Mouse (Mus musculus) stomach, embryonic 14.5 days (tissue): ENCODE results near the gene Gm45713. TPM values are rescaled to one million over a fixed set of nuclear protein-coding genes. Genes with fewer than 3 reads are reported as not detected.
A peak's percentile ranks its signal among the peaks of the same experiment; 100 is the strongest.

Source experiments
- ATAC-seq: fragments of 200-750 bp; cut with Nextera tagmentation; 2 replicates; pipeline ENCODE4 v1.8.0; 2017; ENCODE audit warnings: low read depth, moderate TSS enrichment; ENCODE audit not compliant: insufficient number of reproducible peaks, insufficient read depth, low FRiP score
- H3K27ac ChIP-seq: fragments of 300-500 bp; sonication (generic); 2 replicates; pipeline ENCODE4 v1.5.1; 2014; ENCODE audit warnings: mild to moderate bottlenecking, low read length, moderate library complexity, mixed read lengths
- H3K27me3 ChIP-seq: fragments of 300-500 bp; sonication (generic); 2 replicates; pipeline ENCODE4 v1.6.1; 2014; ENCODE audit warnings: low read length, control low read depth, mixed read lengths; ENCODE audit not compliant: control insufficient read depth, insufficient read depth
- H3K36me3 ChIP-seq: fragments of 300-500 bp; sonication (generic); 2 replicates; pipeline ENCODE4 v1.6.1; 2014; ENCODE audit warnings: mild to moderate bottlenecking, control low read depth, low read length, moderate library complexity, mixed read lengths; ENCODE audit not compliant: control insufficient read depth, insufficient read depth
- H3K4me1 ChIP-seq: fragments of 300-500 bp; sonication (generic); 2 replicates; pipeline ENCODE4 v1.6.1; 2014; ENCODE audit warnings: low read length, control low read depth, mixed read lengths; ENCODE audit not compliant: control insufficient read depth, insufficient read depth
- H3K4me2 ChIP-seq: fragments of 300-500 bp; sonication (generic); replicated peaks from 2 replicates; pipeline ENCODE4 v1.6.1; 2014; ENCODE audit warnings: low read depth, low read length, control low read depth
- H3K4me3 ChIP-seq: fragments of 300-500 bp; sonication (generic); 2 replicates; pipeline ENCODE4 v1.5.1; 2014; ENCODE audit warnings: low read depth, low read length, control low read depth
- H3K9ac ChIP-seq: fragments of 300-500 bp; sonication (generic); replicated peaks from 2 replicates; pipeline ENCODE4 v1.6.1; 2014; ENCODE audit warnings: low read depth, mild to moderate bottlenecking, control low read depth, low read length, moderate library complexity, mixed read lengths
- H3K9me3 ChIP-seq: fragments of 300-500 bp; sonication (generic); 2 replicates; pipeline ENCODE4 v1.6.1; 2016; ENCODE audit warnings: low read depth, low read length, control low read depth; ENCODE audit not compliant: control insufficient read depth
- WGBS: fragments of 180-500 bp; shearing (Covaris S2); extraction: QIAGEN DNeasy Blood & Tissue Kit; methylation state at CpG from one replicate; pipeline ENCODE4 v1.1.7; 2014; 5-methylcytosine and 5-hydroxymethylcytosine counted together
- polyA plus RNA-seq: library from polyadenylated mRNA; unstranded; fragments of >200 nt; fragmentation: Nextera tagmentation; extraction: Ambion mirVana; gene quantifications from 2 replicates; pipeline ENCODE4 v1.2.1, GENCODE M21; 2014

Gm45713 gene
- polyA plus RNA-seq, 1 experiment from 2014 or later = 0.65 TPM

DNA sequence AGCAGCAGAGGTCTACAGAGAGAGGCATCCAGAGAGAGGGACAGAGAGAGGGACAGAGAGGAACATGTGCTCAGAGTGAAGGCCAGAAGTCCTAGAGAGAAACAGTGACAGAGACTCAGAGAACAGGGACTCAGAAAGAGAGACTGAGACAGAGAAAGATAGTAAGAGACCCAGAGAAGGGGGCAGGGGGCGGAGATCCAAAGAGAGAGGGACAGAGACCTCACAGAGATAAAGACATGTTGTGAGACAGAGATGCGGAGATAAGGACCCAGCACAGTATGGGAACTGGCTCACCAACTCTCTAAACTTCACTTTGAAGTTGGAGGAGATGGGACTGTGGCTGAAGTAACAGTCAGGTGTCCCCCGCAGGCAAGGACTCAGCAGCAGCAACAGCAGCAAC is 661 bp downstream of the Gm45713 start:
- Histone ChIP-seq H3K9ac (no peak overlapping the region), H3K4me2 (no peak overlapping the region)
- 77% methylated on average over 3 of the region's 3 CpGs for WGBS

DNA sequence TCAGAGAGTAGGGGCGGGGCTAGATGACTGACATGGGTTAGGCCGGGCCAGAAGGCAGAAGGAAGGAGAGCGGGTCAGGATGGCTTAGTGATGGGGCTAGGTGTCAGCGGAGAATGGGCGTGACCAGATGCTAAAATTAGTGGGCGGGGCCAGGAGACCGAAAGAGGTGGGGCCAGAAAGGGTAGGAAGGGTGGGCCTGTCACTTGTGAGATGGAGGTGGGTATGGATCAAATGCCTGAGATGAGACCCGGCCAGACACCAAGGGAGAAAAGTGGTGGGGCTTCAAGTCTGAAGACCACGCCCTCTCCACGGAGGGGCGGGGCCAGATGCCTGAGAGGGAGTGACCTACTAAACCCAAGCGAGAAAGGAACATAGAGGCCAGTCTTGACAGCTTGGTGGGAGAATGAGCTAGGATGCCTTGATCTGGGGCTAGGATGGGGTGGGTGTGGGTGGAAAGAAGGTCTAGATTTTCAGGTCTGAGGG is 1.4 kb downstream of the Gm45713 start:
- H3K4me2 ChIP-seq = no peak overlapping the region
- WGBS = 7% methylated on average over 12 of the region's 12 CpGs
- no peaks in the 10 kb centered on the region for H3K27me3 ChIP-seq
- no peak overlapping the region for H3K27ac ChIP-seq
- no peaks in the 10 kb centered on the region for H3K36me3 ChIP-seq
- H3K4me3 ChIP-seq = no peak overlapping the region
- no peaks in the 10 kb centered on the region for H3K9me3 ChIP-seq
- ATAC-seq = peak; percentile 4; the same call in 1 of the 2 replicates
- H3K4me1 ChIP-seq = peaks cover 2% of the 10 kb centered on the region
- H3K9ac ChIP-seq = no peak overlapping the region

More for the DNA sequence above, 661 bp downstream of the Gm45713 start:
- H3K36me3 ChIP-seq = no peaks in the 10 kb centered on the region
- H3K27me3 ChIP-seq = no peaks in the 10 kb centered on the region
- no peak overlapping the region for H3K27ac ChIP-seq
- H3K4me1 ChIP-seq = no peaks in the 10 kb centered on the region
- ATAC-seq = no peak
- no peaks in the 10 kb centered on the region for H3K9me3 ChIP-seq
- no peak overlapping the region for H3K4me3 ChIP-seq

DNA sequence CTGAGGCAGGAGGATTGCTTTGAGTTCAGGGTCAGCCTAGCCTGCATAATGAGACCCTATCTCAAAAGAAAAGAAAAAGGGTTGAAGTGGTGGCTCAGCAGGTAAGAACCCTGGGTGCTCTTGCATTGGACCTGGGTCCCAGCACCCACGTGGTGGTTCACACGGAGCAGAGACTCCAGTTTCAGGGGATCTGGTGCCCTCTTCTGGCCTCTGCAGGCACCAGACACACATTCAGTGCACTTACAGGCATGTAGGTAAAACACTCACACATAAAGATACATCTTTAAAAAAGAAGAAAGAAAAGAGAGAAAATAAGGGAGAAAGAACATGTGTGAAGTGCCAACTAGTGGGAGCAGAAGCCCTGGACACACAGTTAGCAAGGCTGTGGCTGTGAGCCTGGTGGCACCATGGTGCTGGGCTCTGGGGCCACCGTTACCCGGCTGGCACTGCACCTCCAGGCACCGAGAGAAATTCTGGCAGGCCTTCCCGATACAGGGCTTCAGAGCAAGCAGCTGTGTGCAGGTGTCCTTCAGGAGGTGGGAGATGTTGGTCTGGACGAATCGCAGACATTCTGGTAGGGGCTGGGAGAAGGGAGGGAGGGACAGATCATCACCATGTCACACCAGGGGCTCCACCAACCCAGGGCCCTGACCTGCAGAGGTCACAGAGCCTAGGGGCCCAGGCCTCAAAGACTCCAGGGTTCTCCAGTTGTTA is 2.4 kb downstream of the Gm45713 start:
- H3K27me3 ChIP-seq = no peaks in the 10 kb centered on the region
- H3K9ac ChIP-seq = no peak overlapping the region
- H3K4me3 ChIP-seq = no peak overlapping the region
- WGBS = 73% methylated on average over 8 of the region's 8 CpGs
- H3K4me2 ChIP-seq = no peak overlapping the region
- no peaks in the 10 kb centered on the region for H3K36me3 ChIP-seq
- H3K9me3 ChIP-seq = no peaks in the 10 kb centered on the region
- no peak overlapping the region for H3K27ac ChIP-seq
- no peak for ATAC-seq
- H3K4me1 ChIP-seq = peaks cover 5% of the 10 kb centered on the region

DNA sequence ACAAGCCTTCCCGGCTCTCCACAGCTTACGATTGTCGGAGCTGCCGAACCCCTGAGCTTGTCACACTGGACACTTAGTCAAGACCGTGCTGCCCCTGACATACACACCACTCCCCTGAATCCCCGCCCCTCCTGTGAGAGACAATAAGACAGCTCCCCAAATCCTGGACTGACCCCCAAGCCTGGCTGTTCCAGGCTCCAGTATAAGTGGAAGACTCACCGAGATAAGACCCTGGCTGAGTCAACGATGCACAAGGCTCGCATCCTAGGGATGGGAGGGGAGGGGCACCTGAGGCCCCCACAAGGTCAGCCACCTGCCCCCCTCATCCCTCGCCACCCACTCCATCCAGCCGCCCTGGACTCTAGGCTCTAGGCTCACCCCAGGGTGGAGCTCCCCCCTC is 4.2 kb downstream of the Gm45713 start:
- no peaks in the 10 kb centered on the region for H3K9me3 ChIP-seq
- 72% methylated on average over 11 of the region's 11 CpGs for WGBS
- ATAC-seq = no peak
- no peak overlapping the region for H3K4me3 ChIP-seq
- no peaks in the 10 kb centered on the region for H3K27me3 ChIP-seq
- H3K9ac ChIP-seq = no peak overlapping the region
- peaks cover 5% of the 10 kb centered on the region for H3K36me3 ChIP-seq
- no peak overlapping the region for H3K27ac ChIP-seq
- H3K4me2 ChIP-seq = no peak overlapping the region
- peaks cover 12% of the 10 kb centered on the region for H3K4me1 ChIP-seq

DNA sequence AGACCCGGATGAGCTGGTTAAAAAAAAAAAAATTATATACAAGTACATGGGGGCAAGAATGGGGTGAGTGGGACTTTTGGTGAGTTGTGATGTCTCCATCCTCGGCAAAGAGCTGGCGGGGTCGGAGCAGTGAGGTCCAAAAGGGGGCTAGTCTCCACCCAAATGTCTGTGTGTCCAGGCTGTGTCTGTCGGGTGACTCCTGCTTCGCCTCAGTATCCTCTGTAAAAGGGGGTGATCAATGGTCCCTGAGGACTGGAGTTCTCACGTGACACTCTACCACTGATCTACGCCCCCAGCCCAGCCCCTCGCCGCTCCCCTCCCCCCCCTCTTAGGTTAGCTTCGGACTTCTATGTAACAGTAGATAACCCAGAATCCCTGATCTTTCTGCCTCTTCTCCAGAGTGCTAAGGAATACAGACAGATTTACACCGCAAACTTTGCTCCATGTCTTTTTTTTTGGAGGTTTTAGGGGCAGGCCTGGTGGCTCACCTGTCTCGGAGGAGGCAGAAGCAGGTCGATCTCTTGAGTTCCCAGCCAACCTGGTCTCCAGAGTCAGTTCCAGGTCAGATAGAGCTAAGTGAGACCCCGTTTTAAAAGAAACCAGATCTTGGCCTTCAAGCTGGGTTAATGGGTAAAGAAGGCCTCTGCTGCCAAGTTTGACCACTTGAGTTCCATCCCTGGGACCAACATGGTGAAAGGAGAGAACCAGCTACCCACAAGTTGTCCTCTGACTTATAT is 6.1 kb downstream of the Gm45713 start:
- H3K27me3 ChIP-seq = no peaks in the 10 kb centered on the region
- peaks cover 22% of the 10 kb centered on the region for H3K4me1 ChIP-seq
- no peaks in the 10 kb centered on the region for H3K9me3 ChIP-seq
- peaks cover 24% of the 10 kb centered on the region for H3K36me3 ChIP-seq
- peak overlapping the region; percentile 45 for H3K4me3 ChIP-seq
- no peak for ATAC-seq
- 53% methylated on average over 15 of the region's 15 CpGs for WGBS
- no peak overlapping the region for H3K9ac ChIP-seq
- H3K27ac ChIP-seq = peak overlapping the region; percentile 92; the same call in 1 of the 2 replicates
- H3K4me2 ChIP-seq = peak overlapping the region; percentile 76

DNA sequence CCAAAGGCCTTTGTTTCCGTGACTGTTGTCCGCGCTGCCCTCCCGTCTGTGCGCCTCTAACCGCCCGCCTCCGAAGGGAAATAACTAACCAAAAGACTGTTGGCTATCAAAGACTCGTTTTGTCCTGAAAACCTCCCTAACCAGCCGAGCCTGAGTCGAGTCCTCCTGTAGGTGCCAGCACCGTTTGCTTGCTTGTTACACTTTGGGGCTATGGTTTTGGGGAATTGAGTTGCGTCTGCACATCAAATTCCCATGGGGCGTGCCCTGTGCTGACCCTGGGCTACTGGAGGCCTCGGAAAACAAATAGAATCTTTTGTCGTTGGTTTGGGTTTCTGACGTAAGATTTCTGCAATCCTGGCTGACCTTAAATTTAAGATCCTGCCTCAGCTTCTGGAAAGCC is 6.7 kb downstream of the Gm45713 start:
- peak overlapping the region; percentile 92 for H3K27ac ChIP-seq
- H3K4me2 ChIP-seq = peak overlapping the region; percentile 76
- H3K9ac ChIP-seq = peak overlapping the region; percentile 48
- 0 out of 2 replicates have a peak, but pooled peaks have one; percentile 0 for ATAC-seq
- 1% methylated on average over 17 of the region's 17 CpGs for WGBS
- H3K27me3 ChIP-seq = no peaks in the 10 kb centered on the region
- peaks cover 27% of the 10 kb centered on the region for H3K36me3 ChIP-seq
- H3K4me3 ChIP-seq = peak overlapping the region; percentile 45
- no peaks in the 10 kb centered on the region for H3K9me3 ChIP-seq
- peaks cover 22% of the 10 kb centered on the region for H3K4me1 ChIP-seq

DNA sequence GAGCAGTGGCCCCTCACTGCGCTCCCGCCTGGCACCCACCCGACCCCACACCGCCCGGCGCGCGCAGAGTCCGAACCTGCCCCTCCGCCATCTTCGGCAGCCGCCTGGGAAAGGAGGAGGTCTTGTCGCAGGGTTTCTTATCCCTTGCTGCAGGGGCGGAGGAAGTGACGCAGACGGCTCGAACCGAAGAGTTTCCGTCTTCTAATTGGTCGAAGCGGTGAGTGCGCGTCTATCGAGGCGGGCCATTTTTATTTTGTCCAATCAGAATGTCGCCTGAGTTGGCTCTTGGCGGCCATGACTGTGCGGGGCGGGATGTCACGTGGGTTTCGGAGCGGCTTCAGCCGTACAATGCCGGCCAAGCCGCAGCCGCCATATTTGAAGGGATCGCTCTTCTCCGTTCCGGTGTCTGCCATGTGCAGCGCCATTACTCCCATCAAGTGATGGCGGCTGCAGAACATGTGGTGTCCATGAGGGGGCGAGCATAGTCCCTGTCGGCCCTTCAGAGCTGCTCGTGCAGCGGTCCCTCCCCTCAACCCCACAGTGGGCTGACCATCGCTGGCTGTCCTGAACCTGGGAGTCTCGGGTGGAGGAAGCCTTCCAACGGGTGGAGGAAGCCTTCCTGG is 7.3 kb downstream of the Gm45713 start, which contains the start of gene Rpl13a:
Gene Rpl13a, minus strand, starts transcription at position 138 of the 623 bp plus-strand sequence.
- H3K27me3 ChIP-seq = no peaks in the 10 kb centered on the region
- peak within 1 kb of the TSS; percentile 92 for H3K27ac ChIP-seq
- peak within 1 kb of the TSS; percentile 87 for H3K4me2 ChIP-seq
- WGBS = under 1% methylated on average over 48 of the region's 48 CpGs
- peak within 1 kb of the TSS; percentile 93 for H3K4me3 ChIP-seq
- H3K9me3 ChIP-seq = no peaks in the 10 kb centered on the region
- H3K36me3 ChIP-seq = peaks cover 27% of the 10 kb centered on the region
- peak within 1 kb of the TSS; percentile 99 for H3K9ac ChIP-seq
- peak; percentile 91 for ATAC-seq
- H3K4me1 ChIP-seq = peaks cover 22% of the 10 kb centered on the region

DNA sequence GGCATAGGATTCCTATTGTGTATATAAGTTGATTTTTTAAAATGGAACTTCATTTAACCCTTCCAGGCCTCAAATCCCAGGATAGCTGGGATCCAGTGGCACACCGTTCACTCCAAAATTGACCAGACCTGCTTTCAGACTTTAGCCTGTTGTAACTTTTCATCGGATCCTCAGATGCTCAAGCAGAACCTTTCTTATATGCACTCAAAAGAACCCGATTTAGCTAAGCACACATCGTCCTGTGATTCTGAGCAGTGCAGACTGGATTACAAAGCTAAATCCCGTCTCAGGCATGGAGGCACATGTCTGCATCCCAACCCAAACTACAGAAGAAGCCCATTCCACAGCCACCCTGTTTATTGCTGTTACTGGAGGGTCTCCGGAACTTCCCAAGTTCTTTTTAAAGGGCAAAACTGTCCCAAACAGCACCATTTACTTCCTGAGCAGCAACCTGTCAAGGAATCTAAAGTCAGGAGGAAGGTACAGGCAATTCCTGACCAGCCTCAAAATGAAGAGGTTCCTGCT is 8.3 kb downstream of the Gm45713 start:
- H3K4me3 ChIP-seq = peak overlapping the region; percentile 93
- no peak for ATAC-seq
- WGBS = 0% methylated on average over 6 of the region's 6 CpGs
- peak overlapping the region; percentile 87 for H3K4me2 ChIP-seq
- H3K27me3 ChIP-seq = no peaks in the 10 kb centered on the region
- peaks cover 31% of the 10 kb centered on the region for H3K36me3 ChIP-seq
- H3K4me1 ChIP-seq = peaks cover 27% of the 10 kb centered on the region
- H3K9ac ChIP-seq = peak overlapping the region; percentile 99
- no peaks in the 10 kb centered on the region for H3K9me3 ChIP-seq
- peak overlapping the region; percentile 87 for H3K27ac ChIP-seq
